Mouse (Mus musculus) forebrain, embryonic 11.5 days (tissue): ENCODE measurements around the gene Ctf1. TPM values are rescaled to one million over a fixed set of nuclear protein-coding genes. Genes with fewer than 3 reads are reported as not detected.

Experiments used
- ATAC-seq: fragments of 200-750 bp; cut with Nextera tagmentation; replicated peaks from 2 replicates; pipeline ENCODE4 v1.8.0; 2017; ENCODE audit warnings: moderate TSS enrichment; ENCODE audit not compliant: low FRiP score
- DNase-seq: peaks from one replicate; pipeline ENCODE4 v3.0.0-alpha.2; 2017; ENCODE audit warnings: low spot score
- H3K27ac ChIP-seq: fragments of 300-500 bp; sonication (generic); 2 replicates; pipeline ENCODE4 v1.5.1; 2014; ENCODE audit warnings: low read depth, low read length
- H3K27me3 ChIP-seq: fragments of 300-500 bp; sonication (generic); 2 replicates; pipeline ENCODE4 v1.6.1; 2014; ENCODE audit warnings: mild to moderate bottlenecking, low read length, mixed read lengths; ENCODE audit not compliant: control insufficient read depth, insufficient read depth
- H3K36me3 ChIP-seq: fragments of 300-500 bp; sonication (generic); 2 replicates; pipeline ENCODE4 v1.6.1; 2014; ENCODE audit warnings: mild to moderate bottlenecking, low read length, moderate library complexity, mixed read lengths; ENCODE audit not compliant: control insufficient read depth, insufficient read depth
- H3K4me1 ChIP-seq: fragments of 300-500 bp; sonication (generic); replicated peaks from 2 replicates; pipeline ENCODE4 v1.6.1; 2014; ENCODE audit warnings: low read length, mixed read lengths; ENCODE audit not compliant: control insufficient read depth, insufficient read depth
- H3K4me2 ChIP-seq: fragments of 300-500 bp; sonication (generic); 2 replicates; pipeline ENCODE4 v1.6.1; 2014; ENCODE audit warnings: low read depth, mild to moderate bottlenecking, low read length, moderate library complexity, mixed read lengths; ENCODE audit not compliant: severe bottlenecking
- H3K4me3 ChIP-seq: fragments of 300-500 bp; sonication (generic); 2 replicates; pipeline ENCODE4 v1.5.1; 2014; ENCODE audit warnings: low read depth, low read length
- H3K9ac ChIP-seq: fragments of 300-500 bp; sonication (generic); 2 replicates; pipeline ENCODE4 v1.6.1; 2014; ENCODE audit warnings: low read length
- H3K9me3 ChIP-seq: fragments of 300-500 bp; sonication (generic); 2 replicates; pipeline ENCODE4 v1.6.1; 2016; ENCODE audit warnings: low read length, mixed read lengths; ENCODE audit not compliant: control insufficient read depth
- WGBS: fragments of 180-500 bp; shearing (Covaris S2); extraction: QIAGEN DNeasy Blood & Tissue Kit; methylation state at CpG from one replicate; pipeline ENCODE4 v1.1.7; 2014; 5-methylcytosine and 5-hydroxymethylcytosine counted together
- polyA plus RNA-seq: library from polyadenylated mRNA; unstranded; fragments of >200 nt; fragmentation: Nextera tagmentation; extraction: Ambion mirVana; gene quantifications from 2 replicates; pipeline ENCODE4 v1.2.1, GENCODE M21; 2014

The Ctf1 gene
- polyA plus RNA-seq, 1 experiment from 2014 or later, result 7.2 TPM

DNA sequence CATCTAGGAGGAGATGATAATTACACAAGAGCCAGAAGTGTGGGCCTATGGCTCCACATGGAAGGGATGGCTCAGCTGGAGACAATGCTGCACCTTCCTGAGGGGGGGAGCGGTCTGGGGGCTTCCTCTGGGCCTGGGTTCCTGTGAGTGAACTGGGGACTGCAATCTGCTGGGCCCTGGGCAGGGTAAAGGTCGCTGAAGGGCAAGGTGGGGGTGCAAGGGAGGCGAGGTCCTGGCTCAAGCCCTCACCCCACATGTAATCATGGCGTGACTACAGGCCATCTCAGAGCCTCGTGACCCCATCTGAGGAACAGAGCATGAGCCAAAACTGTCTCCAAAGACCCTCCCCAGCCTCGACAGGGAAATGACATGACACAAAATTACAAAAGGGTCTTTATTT lies 7.9 kb upstream of the Ctf1 start:
- no peak overlapping the region for H3K4me2 ChIP-seq
- no peaks in the 10 kb centered on the region for H3K27me3 ChIP-seq
- 89% methylated on average over 6 of the region's 6 CpGs for WGBS
- no peaks in the 10 kb centered on the region for H3K9me3 ChIP-seq
- no peak overlapping the region for H3K9ac ChIP-seq
- no peaks in the 10 kb centered on the region; the same call in 1 of the 2 replicates for H3K36me3 ChIP-seq
- DNase-seq (no peak), ATAC-seq (no peak)
- peaks cover 10% of the 10 kb centered on the region; the same call in 1 of the 2 replicates for H3K4me1 ChIP-seq
- H3K4me3 ChIP-seq, result no peak overlapping the region
- no peak overlapping the region for H3K27ac ChIP-seq

DNA sequence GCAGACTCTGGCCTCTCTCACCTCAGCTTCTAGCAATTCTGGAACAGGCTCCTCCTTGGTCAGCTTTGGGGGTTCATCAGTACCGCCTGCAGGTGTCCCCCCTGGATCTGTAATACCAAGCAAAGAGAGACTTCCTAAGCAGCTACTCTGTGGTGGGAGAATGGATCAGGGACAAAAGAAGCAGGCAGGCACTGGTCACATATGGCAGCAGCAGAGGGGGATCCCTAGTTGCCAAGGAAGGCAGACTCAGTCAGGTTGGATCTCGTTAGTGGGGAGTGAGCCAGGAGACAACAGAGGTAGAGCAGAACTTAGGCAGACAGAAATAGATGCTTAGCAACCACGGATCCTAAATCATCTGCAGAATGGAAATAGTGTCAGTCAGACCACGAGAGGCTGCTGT lies 6.8 kb upstream of the Ctf1 start:
- H3K36me3 ChIP-seq, result no peaks in the 10 kb centered on the region; the same call in 1 of the 2 replicates
- peaks cover 10% of the 10 kb centered on the region; the same call in 1 of the 2 replicates for H3K4me1 ChIP-seq
- H3K9ac ChIP-seq, result no peak overlapping the region

DNA sequence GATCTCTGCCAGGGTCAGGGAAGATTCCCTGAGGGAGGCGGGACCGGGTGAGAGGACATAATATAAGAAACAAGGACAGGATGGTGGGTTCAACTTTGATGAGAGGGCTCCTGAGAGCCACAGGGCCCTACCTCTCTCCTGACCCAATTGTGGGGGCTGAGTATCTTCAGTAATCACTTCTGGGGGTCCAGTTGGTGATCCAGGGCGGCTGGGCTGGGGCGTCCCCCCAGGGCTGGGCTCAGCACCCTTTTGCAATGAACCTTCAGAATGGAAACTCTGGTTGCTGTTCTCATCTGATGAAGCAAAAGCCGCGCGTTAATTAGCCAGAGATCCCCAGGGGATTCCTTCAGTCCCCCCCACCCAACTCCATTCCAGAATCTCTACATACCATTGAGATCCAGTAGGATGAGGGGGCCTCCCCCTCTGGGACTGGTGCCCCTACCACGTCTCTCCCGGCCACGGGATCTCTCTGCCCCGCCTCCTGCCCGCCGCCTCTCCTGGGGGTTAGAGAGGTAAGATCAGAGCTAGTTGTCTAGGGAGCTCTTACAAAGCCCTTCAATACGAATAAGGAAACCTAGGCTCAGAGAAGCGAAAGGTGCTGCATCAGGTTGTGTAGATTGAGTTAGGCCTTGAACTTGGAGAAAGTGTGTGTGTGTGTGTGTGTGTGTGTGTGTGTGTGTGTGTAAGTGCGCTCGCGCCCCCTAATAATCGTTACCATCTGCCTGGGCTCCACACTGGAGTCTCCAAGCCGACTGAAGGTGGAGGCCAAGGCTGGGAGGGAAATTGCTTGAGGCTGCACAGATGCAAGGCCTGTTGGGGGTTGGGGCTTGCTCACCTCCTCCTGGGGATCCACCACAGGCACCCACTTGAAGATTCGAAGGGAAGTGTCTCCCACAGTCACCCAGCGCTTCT lies 5.2 kb upstream of the Ctf1 start:
- ATAC-seq, result 0 out of 2 replicates have a peak, but pooled peaks have one; percentile 0

More for the DNA sequence above, 6.8 kb upstream of the Ctf1 start:
- no peak overlapping the region for H3K4me3 ChIP-seq
- WGBS, result 75% methylated on average over 4 of the region's 4 CpGs
- H3K9me3 ChIP-seq, result no peaks in the 10 kb centered on the region
- ATAC-seq (no peak), DNase-seq (no peak)
- H3K27me3 ChIP-seq, result no peaks in the 10 kb centered on the region
- no peak overlapping the region for H3K27ac ChIP-seq
- H3K4me2 ChIP-seq, result no peak overlapping the region

DNA sequence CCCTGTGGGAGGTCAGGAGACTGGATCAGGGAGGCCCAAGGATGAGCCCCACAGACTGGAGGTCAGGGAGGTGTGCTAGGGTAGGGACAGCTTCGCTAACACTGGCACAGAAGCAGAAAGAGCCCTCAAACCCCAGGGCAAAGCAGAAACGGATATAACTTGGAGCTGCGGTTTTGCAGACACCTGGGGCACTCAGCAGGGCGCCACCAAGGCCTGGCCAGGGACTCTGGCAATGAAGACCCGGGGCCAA lies 4.7 kb upstream of the Ctf1 start:
- peak overlapping the region; percentile 84 for H3K9ac ChIP-seq
- peak overlapping the region; percentile 68 for H3K4me3 ChIP-seq
- no peaks in the 10 kb centered on the region for H3K27me3 ChIP-seq
- peak; percentile 25 for ATAC-seq
- H3K27ac ChIP-seq, result peak overlapping the region; percentile 91
- under 1% methylated on average over 5 of the region's 5 CpGs for WGBS
- DNase-seq, result no peak
- peak overlapping the region; percentile 68 for H3K4me2 ChIP-seq
- H3K9me3 ChIP-seq, result no peaks in the 10 kb centered on the region
- peaks cover 23% of the 10 kb centered on the region for H3K4me1 ChIP-seq
- no peaks in the 10 kb centered on the region; the same call in 1 of the 2 replicates for H3K36me3 ChIP-seq

More for the DNA sequence above, 5.2 kb upstream of the Ctf1 start:
- Histone ChIP-seq H3K9ac (peak overlapping the region; percentile 84), H3K4me2 (peak overlapping the region; percentile 68), H3K4me3 (peak overlapping the region; percentile 68), H3K4me1 (peaks cover 20% of the 10 kb centered on the region), H3K9me3 (no peaks in the 10 kb centered on the region), H3K27ac (peak overlapping the region; percentile 91), H3K27me3 (no peaks in the 10 kb centered on the region), H3K36me3 (no peaks in the 10 kb centered on the region; the same call in 1 of the 2 replicates)
- peak; percentile 54 for DNase-seq
- 26% methylated on average over 22 of the region's 22 CpGs for WGBS

DNA sequence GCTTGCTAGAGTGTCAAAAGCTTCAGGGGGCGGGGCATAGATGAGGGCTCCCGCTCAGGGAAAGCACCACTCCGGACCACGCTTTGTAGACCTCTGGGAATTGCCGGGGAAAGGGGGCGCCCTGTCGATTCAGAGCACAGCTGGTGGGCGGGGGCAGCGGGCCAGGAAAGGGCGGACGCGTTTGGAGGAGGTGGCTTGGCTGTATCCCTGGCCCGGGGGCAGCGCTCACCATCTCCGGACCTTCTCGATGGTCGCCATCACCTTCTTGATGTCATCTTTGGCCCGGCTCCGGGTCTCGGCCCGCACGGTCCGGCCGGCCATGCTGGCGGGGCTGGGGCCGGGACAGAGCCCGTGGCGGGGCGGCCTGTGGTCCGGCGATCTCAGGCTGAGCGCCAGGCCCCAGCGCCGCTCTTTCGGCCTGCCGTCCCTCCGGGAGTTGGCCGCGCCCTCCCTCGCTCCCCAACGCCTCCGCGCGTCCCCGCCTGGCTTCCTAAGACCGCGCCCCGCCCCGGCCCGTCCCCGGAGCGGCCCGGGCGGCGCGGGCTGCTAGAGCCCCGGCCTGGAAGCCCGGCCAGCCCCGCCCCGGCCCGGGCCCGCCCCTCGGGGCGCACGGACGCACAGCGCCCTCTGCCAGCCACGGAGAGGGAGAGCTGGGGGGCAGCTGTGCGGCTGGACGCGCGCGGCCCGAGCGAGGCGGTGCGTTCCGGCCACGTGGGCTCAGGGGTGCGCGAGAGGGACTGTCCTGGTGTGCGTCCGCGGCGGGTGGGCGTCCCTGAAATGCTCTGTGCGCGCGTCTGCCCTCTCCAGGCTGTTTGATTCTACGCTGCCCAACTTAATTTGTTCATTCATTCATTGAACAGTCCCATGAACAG lies 4.1 kb upstream of the Ctf1 start, which contains the start of gene Bcl7c:
Bcl7c (minus strand) TSS at position 727 of the 872 bp plus-strand sequence.
- H3K4me1 ChIP-seq, result peaks cover 27% of the 10 kb centered on the region
- H3K27ac ChIP-seq, result peak within 1 kb of the TSS; percentile 91
- DNase-seq, result peak; percentile 95
- WGBS, result under 1% methylated on average over 73 of the region's 90 CpGs
- H3K4me3 ChIP-seq, result peak within 1 kb of the TSS; percentile 68
- H3K9me3 ChIP-seq, result no peaks in the 10 kb centered on the region
- peak within 1 kb of the TSS; percentile 68 for H3K4me2 ChIP-seq
- H3K27me3 ChIP-seq, result no peaks in the 10 kb centered on the region
- H3K9ac ChIP-seq, result peak within 1 kb of the TSS; percentile 84
- no peaks in the 10 kb centered on the region; the same call in 1 of the 2 replicates for H3K36me3 ChIP-seq
- ATAC-seq, result peak; percentile 81

DNA sequence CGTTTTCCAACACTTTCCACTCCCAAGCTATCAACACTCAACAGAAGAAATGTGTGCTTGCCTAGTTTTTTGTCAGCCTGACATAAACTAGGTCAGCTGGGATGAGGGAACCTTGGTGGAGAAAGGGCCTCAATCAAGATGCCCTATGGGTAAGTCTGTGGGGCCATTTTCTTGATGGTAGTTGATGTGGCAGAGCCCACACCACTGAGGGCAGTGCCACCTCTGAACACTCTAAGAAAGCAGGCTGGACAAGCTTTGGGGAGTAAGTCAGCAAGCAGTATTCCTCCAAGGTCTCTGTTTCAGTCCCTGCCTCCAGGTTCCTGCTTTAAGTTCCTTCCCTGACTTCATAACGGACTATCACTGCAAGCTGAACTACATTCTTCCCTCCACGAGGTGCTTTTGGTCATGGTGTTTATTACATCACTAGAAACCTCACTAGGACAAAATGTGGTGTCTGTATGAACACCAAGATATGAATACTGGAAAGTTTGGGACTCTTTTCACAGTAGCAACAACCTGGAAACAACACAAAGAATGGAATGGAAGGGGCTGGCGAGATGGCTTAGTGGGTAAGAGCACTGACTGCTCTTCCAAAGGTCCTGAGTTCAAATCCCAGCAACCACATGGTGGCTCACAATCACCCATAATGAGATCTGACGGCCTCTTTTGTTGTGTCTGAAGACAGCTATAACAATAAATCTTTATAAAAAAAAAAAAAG lies 3.1 kb upstream of the Ctf1 start:
- H3K9me3 ChIP-seq, result no peaks in the 10 kb centered on the region
- ATAC-seq, result no peak
- H3K9ac ChIP-seq, result peak overlapping the region; percentile 84
- 81% methylated on average over 5 of the region's 5 CpGs for WGBS
- peak overlapping the region; percentile 68; the same call in 1 of the 2 replicates for H3K4me2 ChIP-seq
- no peaks in the 10 kb centered on the region; the same call in 1 of the 2 replicates for H3K36me3 ChIP-seq
- H3K4me3 ChIP-seq, result peak overlapping the region; percentile 68; the same call in 1 of the 2 replicates
- peaks cover 27% of the 10 kb centered on the region for H3K4me1 ChIP-seq
- DNase-seq, result no peak
- no peaks in the 10 kb centered on the region for H3K27me3 ChIP-seq
- peak overlapping the region; percentile 91; the same call in 1 of the 2 replicates for H3K27ac ChIP-seq

DNA sequence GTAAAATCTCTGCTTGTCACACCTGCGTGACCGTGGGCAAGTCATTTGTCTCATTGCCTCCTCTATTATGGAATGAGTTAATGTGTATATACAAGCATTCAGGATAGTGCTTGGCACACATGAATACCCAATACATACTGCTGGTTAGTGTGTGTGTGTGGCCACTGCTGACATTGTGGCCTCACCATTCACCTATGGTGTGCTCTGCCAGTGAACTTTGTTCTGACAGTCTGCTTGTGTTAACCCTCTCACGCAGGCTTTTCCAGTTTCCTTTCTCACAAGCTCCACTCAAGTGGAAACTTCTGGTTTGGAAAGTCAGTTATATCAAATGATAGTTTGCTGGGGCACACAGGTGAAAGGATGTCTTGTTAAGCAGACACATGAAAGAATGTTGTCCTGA lies 1.5 kb upstream of the Ctf1 start:
- Histone ChIP-seq H3K4me3 (no peak overlapping the region), H3K27me3 (no peaks in the 10 kb centered on the region), H3K27ac (no peak overlapping the region), H3K9me3 (no peaks in the 10 kb centered on the region), H3K36me3 (no peaks in the 10 kb centered on the region; the same call in 1 of the 2 replicates), H3K4me2 (no peak overlapping the region), H3K9ac (no peak overlapping the region), H3K4me1 (peaks cover 27% of the 10 kb centered on the region)
- no peak for DNase-seq
- WGBS, result 90% methylated on average over 3 of the region's 3 CpGs
- ATAC-seq, result no peak

DNA sequence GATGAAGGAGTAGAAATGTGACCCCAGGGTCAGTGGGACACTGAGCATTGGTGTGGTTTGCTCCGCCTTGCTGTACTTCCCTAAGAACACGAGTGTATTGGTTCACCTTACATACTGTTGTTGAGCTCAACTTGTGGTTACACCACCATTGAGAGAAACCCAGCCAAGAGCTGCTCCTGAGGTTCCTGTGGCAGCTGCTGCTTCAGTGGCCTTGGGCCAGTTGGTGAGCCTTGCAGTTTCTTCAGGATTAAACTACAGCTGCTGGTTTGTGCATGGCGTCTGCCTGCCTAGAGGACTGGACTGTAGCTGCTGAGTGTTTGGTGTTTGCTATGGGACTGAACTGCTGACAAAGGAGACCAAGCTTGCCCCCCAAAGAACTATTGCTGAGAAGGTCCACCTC lies 1.1 kb upstream of the Ctf1 start:
- Histone ChIP-seq H3K27me3 (no peaks in the 10 kb centered on the region), H3K36me3 (no peaks in the 10 kb centered on the region; the same call in 1 of the 2 replicates), H3K27ac (peak overlapping the region; percentile 87; the same call in 1 of the 2 replicates), H3K9ac (no peak overlapping the region), H3K4me1 (peaks cover 27% of the 10 kb centered on the region), H3K4me2 (no peak overlapping the region), H3K9me3 (no peaks in the 10 kb centered on the region), H3K4me3 (no peak overlapping the region)
- no peak for DNase-seq
- WGBS, result 63% methylated on average over 3 of the region's 3 CpGs
- ATAC-seq, result no peak
